Mouse (Mus musculus): Measurements from ENCODE around the gene Aagab. TPM values are rescaled to one million over a fixed set of nuclear protein-coding genes. Genes with fewer than 3 reads are reported as not detected.

Aagab gene
- polyA plus RNA-seq, 1 experiment from 2014 or later = 66.0 TPM

DNA sequence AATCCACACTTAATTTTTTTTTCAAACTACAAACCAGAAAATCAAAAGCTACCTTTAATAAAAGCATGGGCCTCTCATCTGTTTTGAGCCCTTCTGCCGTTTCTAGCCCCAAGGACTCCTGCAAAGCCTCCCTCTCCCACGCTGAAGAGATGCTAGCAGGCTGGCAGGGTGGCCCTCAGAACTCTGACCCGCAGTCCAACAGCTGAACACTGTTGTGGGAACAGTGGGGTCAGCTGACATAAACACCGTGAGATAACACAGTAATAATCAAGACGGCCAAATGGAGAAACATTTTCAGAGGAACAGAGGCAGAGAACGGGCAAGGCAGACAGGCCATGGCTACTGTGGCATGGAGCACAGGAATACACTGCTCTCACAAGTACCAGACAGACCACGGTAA lies 60.3 kb downstream of the Aagab start:
- Histone ChIP-seq H3K9ac (ENCODE audit: low read depth, low read length) (no peak overlapping the region), H3K4me1 (ENCODE audit: control insufficient read depth, insufficient read depth, low read depth, low read length) (peaks cover 22% of the 10 kb centered on the region), H3K9me3 (ENCODE audit: control insufficient read depth, low read length) (no peaks in the 10 kb centered on the region), H3K27me3 (replicated peaks; ENCODE audit: control insufficient read depth, insufficient read depth, low read length) (no peaks in the 10 kb centered on the region), H3K4me3 (ENCODE audit: low read length) (no peak overlapping the region), H3K36me3 (ENCODE audit: control insufficient read depth, insufficient read depth, low read length) (no peaks in the 10 kb centered on the region), H3K4me2 (ENCODE audit: low read length) (no peak overlapping the region), H3K27ac (ENCODE audit: low read depth, low read length) (no peak overlapping the region)
- 80% methylated on average over 7 of the region's 7 CpGs for WGBS
- ATAC-seq = no peak

DNA sequence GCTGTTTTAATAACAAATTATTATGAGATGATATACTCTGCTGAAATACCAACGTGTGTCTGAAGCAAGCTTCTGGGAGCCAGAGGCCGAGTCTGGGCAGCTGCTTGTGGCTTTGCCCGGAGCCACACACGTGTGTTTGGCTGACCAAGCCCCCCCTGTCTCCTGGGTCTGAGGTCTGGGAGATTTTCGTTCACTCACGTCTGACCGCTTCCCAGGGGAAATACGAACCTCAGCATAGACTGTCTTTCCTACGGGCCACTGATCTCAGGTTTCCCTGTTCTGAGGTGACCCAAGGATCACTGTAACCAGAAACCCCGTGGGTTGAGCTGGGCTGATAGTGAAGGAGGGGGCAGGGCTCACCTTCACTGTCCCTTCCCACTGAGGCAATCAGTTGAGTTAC lies 60.8 kb downstream of the Aagab start:
- WGBS = 81% methylated on average over 10 of the region's 10 CpGs
- H3K4me2 ChIP-seq (ENCODE audit: low read length) = no peak overlapping the region
- H3K36me3 ChIP-seq (ENCODE audit: control insufficient read depth, insufficient read depth, low read length) = no peaks in the 10 kb centered on the region
- ATAC-seq = no peak
- H3K4me1 ChIP-seq (ENCODE audit: control insufficient read depth, insufficient read depth, low read depth, low read length) = peaks cover 24% of the 10 kb centered on the region
- H3K9ac ChIP-seq (ENCODE audit: low read depth, low read length) = no peak overlapping the region
- no peaks in the 10 kb centered on the region for H3K27me3 ChIP-seq (replicated peaks; ENCODE audit: control insufficient read depth, insufficient read depth, low read length)
- no peak overlapping the region for H3K27ac ChIP-seq (ENCODE audit: low read depth, low read length)
- no peaks in the 10 kb centered on the region for H3K9me3 ChIP-seq (ENCODE audit: control insufficient read depth, low read length)
- no peak overlapping the region for H3K4me3 ChIP-seq (ENCODE audit: low read length)

DNA sequence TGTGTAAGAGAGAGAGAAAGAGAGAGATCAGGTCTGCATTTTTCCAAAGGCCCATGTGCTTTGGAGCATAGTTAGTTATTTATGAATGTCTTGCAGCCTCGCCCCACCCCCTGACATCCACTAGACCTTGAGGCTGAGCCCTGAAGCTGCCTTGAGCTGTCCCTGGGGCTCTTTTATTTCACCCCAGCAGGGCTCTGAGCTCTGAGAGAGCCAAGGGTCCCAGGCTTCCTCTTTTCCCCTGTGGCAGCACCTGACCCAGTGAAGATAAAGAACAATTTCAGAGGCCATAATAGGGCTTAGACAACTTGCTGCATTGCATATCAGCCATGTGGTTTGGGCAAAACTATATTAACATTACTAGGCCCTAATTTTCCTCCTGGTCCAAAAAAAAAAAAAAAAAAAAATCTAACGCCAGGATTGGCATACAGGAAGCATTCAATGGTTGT lies 61.9 kb downstream of the Aagab start:
- H3K27me3 ChIP-seq (replicated peaks; ENCODE audit: control insufficient read depth, insufficient read depth, low read length) = no peaks in the 10 kb centered on the region
- H3K4me1 ChIP-seq (ENCODE audit: control insufficient read depth, insufficient read depth, low read depth, low read length) = peaks cover 25% of the 10 kb centered on the region

DNA sequence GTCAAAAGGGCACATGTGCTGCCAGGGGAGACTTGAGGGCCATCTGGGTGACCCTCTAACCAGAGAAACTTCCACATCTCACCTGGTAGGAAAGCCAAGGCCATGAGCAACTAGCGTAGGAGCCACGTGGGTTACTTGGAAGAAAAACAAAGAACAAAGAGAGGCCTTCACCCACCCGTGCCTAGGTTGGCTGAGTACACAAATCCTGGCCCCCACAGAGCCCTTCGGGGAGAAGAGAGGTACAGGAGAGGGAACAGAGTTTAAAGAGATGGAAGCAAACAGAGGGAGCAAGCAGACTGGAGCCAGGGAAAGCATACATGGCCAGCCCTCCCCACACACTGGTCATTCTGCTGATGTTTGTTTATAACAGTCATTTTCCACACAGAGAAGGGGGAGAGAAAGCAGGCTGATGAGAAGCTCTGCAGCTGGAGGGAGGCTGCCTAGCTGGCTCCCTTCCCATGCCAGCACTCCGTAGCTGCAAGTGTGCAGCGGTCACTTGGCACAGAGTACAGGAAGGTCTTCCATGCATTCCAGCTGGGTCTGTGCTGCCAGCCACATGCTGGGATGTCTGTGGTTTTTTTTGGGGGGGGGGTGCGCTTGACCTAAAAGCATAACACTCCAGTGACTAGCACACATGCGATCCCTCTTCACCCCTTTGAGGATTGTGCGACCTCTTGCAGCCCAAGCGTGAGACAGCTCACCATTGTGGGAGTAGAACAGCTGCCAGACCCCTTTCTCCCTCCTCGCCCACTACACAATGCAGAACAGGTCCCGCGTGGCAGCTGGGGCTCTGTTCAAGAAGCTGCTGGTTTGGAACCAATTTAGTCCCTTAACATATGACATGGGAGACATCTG lies 62.6 kb downstream of the Aagab start:
- peak overlapping the region; percentile 50; the same call in 1 of the 2 replicates for H3K27ac ChIP-seq (ENCODE audit: low read depth, low read length)
- WGBS = 22% methylated on average over 13 of the region's 13 CpGs
- no peaks in the 10 kb centered on the region for H3K36me3 ChIP-seq (ENCODE audit: control insufficient read depth, insufficient read depth, low read length)
- no peak overlapping the region for H3K9ac ChIP-seq (ENCODE audit: low read depth, low read length)
- ATAC-seq = peak; percentile 61
- H3K4me3 ChIP-seq (ENCODE audit: low read length) = no peak overlapping the region
- no peak overlapping the region for H3K4me2 ChIP-seq (ENCODE audit: low read length)
- peaks cover 25% of the 10 kb centered on the region for H3K4me1 ChIP-seq (ENCODE audit: control insufficient read depth, insufficient read depth, low read depth, low read length)
- H3K27me3 ChIP-seq (replicated peaks; ENCODE audit: control insufficient read depth, insufficient read depth, low read length) = no peaks in the 10 kb centered on the region
- no peaks in the 10 kb centered on the region for H3K9me3 ChIP-seq (ENCODE audit: control insufficient read depth, low read length)

More for the DNA sequence above, 61.9 kb downstream of the Aagab start:
- H3K4me2 ChIP-seq (ENCODE audit: low read length) = no peak overlapping the region
- no peak for ATAC-seq
- WGBS = 73% methylated on average over 2 of the region's 2 CpGs
- H3K27ac ChIP-seq (ENCODE audit: low read depth, low read length) = no peak overlapping the region
- no peaks in the 10 kb centered on the region for H3K36me3 ChIP-seq (ENCODE audit: control insufficient read depth, insufficient read depth, low read length)
- no peaks in the 10 kb centered on the region for H3K9me3 ChIP-seq (ENCODE audit: control insufficient read depth, low read length)
- no peak overlapping the region for H3K9ac ChIP-seq (ENCODE audit: low read depth, low read length)
- H3K4me3 ChIP-seq (ENCODE audit: low read length) = no peak overlapping the region

DNA sequence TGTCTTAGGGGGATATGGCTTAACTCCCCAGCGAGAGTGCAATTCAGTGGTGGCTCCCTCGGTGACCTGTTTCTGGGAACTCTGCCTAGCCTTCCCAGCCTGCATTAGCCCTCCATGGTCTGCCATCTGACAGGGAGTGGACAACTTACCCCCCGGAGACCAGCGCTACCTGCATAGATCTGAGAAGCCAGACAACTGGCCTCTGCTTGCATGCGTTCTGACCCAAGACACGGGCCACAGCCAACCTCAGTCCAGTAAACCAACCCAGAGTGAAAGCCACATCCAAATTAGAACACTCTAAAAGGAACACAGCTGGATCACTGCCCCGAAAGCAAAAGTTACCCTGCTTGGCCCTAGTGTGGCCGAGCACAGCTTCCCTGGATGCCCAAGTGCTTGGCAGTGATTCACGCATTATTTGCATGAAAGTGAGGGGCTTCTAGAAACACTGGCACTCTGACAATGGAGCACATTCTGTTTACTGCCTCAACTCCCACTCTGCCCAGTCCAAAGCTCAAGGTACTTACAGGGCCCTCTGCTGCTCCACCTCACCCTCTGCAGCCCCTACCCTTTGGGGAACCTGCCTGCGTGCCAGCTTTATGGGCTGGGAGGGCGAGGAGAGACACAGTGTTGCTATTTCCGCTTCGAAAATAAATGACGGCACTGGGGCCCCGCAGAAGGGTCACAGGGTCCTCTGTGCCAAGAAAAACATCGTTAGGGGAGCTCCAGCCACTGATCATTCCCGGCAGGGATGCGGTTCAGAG lies 64.3 kb downstream of the Aagab start:
- ATAC-seq = peak; percentile 66
- WGBS = 48% methylated on average over 18 of the region's 18 CpGs

DNA sequence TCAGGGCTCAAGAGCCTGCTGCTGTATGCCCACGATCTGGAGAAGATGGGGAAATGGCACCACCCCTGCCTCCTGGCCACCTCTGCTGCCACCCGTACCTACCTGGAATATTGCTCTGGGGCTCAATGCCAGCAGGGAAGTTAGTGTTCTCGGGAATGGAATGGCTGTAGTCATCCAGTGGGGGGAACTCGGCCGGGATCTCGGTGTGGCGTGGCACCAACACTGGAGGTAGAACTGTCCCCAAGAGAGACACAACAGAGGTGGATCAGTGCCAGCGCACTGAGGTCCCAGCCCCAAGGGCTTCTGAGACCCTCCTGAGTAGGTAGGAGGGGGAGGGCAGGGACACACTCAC lies 64.9 kb downstream of the Aagab start:
- 72% methylated on average over 8 of the region's 8 CpGs for WGBS
- H3K9ac ChIP-seq (ENCODE audit: low read depth, low read length) = no peak overlapping the region
- peaks cover 3% of the 10 kb centered on the region for H3K9me3 ChIP-seq (ENCODE audit: control insufficient read depth, low read length)
- peak overlapping the region; percentile 37; the same call in 1 of the 2 replicates for H3K27ac ChIP-seq (ENCODE audit: low read depth, low read length)
- ATAC-seq = no peak
- H3K4me1 ChIP-seq (ENCODE audit: control insufficient read depth, insufficient read depth, low read depth, low read length) = peaks cover 28% of the 10 kb centered on the region
- H3K27me3 ChIP-seq (replicated peaks; ENCODE audit: control insufficient read depth, insufficient read depth, low read length) = no peaks in the 10 kb centered on the region
- no peak overlapping the region for H3K4me3 ChIP-seq (ENCODE audit: low read length)
- no peaks in the 10 kb centered on the region for H3K36me3 ChIP-seq (ENCODE audit: control insufficient read depth, insufficient read depth, low read length)
- 0 out of 2 replicates have a peak overlapping the region, but pooled peaks have one; percentile 7 for H3K4me2 ChIP-seq (ENCODE audit: low read length)

More for the DNA sequence above, 64.3 kb downstream of the Aagab start:
- Histone ChIP-seq H3K9ac (ENCODE audit: low read depth, low read length) (no peak overlapping the region), H3K36me3 (ENCODE audit: control insufficient read depth, insufficient read depth, low read length) (no peaks in the 10 kb centered on the region), H3K9me3 (ENCODE audit: control insufficient read depth, low read length) (peaks cover 3% of the 10 kb centered on the region), H3K27me3 (replicated peaks; ENCODE audit: control insufficient read depth, insufficient read depth, low read length) (no peaks in the 10 kb centered on the region), H3K4me2 (ENCODE audit: low read length) (0 out of 2 replicates have a peak overlapping the region, but pooled peaks have one; percentile 7), H3K4me3 (ENCODE audit: low read length) (no peak overlapping the region), H3K27ac (ENCODE audit: low read depth, low read length) (peak overlapping the region; percentile 37), H3K4me1 (ENCODE audit: control insufficient read depth, insufficient read depth, low read depth, low read length) (peaks cover 25% of the 10 kb centered on the region)

DNA sequence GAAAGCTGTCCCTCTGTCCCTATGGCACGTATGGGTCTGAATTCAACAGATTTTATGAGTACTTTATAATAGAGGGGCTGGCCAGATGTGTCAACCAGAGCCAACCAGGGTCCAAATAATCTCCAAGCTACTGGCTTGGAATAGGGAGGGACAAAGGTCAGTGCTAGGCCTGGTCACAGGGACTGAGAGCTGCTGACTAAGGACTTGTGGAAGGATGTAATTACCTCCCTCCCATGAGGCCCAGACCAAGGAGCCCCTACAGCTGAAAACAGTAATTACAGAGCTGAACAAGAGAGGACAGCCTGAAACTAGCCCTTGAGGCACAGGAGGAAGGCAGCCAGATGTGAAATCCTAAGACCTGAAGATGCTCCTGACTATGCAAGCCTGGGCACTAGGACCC lies 66.2 kb downstream of the Aagab start:
- no peaks in the 10 kb centered on the region for H3K27me3 ChIP-seq (replicated peaks; ENCODE audit: control insufficient read depth, insufficient read depth, low read length)
- peaks cover 28% of the 10 kb centered on the region for H3K4me1 ChIP-seq (ENCODE audit: control insufficient read depth, insufficient read depth, low read depth, low read length)
- 73% methylated on average over 1 of the region's 1 CpGs for WGBS
- no peaks in the 10 kb centered on the region for H3K36me3 ChIP-seq (ENCODE audit: control insufficient read depth, insufficient read depth, low read length)
- no peak overlapping the region for H3K27ac ChIP-seq (ENCODE audit: low read depth, low read length)
- peaks cover 3% of the 10 kb centered on the region for H3K9me3 ChIP-seq (ENCODE audit: control insufficient read depth, low read length)
- no peak overlapping the region for H3K4me3 ChIP-seq (ENCODE audit: low read length)
- ATAC-seq = no peak
- H3K9ac ChIP-seq (ENCODE audit: low read depth, low read length) = no peak overlapping the region
- H3K4me2 ChIP-seq (ENCODE audit: low read length) = no peak overlapping the region

DNA sequence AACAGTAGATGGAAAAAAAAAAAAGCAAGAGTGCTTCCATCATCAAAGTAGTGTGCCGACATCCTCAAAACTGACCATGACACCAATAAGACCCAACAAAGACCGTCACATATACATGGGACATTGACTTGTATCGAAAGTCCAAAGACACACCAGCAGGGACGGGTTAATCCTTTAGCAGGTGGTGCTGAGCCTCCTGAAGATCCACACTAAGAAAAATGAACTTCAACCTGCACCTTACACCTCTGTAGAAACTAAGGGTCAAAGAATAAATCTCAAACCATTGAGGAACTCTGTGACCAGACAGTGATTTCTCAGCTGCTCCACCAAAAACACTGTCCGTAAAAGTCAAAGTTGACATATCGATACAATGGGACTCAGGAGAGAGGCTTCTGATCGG lies 67.4 kb downstream of the Aagab start:
- H3K27me3 ChIP-seq (replicated peaks; ENCODE audit: control insufficient read depth, insufficient read depth, low read length) = no peaks in the 10 kb centered on the region
- H3K4me3 ChIP-seq (ENCODE audit: low read length) = no peak overlapping the region
- H3K27ac ChIP-seq (ENCODE audit: low read depth, low read length) = no peak overlapping the region
- no peak overlapping the region for H3K9ac ChIP-seq (ENCODE audit: low read depth, low read length)
- WGBS = 95% methylated on average over 7 of the region's 7 CpGs
- peaks cover 26% of the 10 kb centered on the region for H3K4me1 ChIP-seq (ENCODE audit: control insufficient read depth, insufficient read depth, low read depth, low read length)
- H3K4me2 ChIP-seq (ENCODE audit: low read length) = no peak overlapping the region
- peaks cover 3% of the 10 kb centered on the region for H3K9me3 ChIP-seq (ENCODE audit: control insufficient read depth, low read length)
- no peak for ATAC-seq
- H3K36me3 ChIP-seq (ENCODE audit: control insufficient read depth, insufficient read depth, low read length) = no peaks in the 10 kb centered on the region
